Mouse (Mus musculus): Measurements from ENCODE around the gene Cfap57.
A peak's percentile ranks its signal among the peaks of the same experiment; 100 is the strongest.
"Not testable (repeated sequence)": the region's sequence is repeated elsewhere in the genome, so short reads cannot be mapped to it uniquely, and the experiment has no call there.

Cfap57 gene

DNA sequence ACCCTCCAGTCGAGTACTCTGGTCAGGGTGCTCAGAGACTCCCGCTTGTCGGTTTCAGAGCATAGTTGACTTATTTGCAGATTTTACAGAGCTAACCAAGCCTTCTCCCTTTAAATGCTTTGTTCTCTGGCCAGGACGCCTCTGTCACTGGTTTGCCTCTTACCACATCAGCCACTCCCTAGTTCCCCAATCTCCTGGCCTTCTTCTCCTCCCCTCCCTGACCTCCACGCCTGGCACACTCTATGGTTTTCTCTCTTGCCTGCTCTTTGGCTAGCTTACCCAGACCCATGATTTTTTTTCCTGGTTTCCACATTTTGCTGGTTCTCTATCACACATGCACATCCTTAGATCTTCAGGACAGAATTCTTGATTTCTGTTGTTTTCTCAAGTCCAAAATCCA, 102.4 kb downstream of the Cfap57 start:
- DNase-seq (ENCODE audit: low read depth) = no peak

GRCm38 (mm10) chr4:118517497-118518146, 103.0 kb downstream of the Cfap57 start:
- DNase-seq (ENCODE audit: low read depth) = no peak

DNA sequence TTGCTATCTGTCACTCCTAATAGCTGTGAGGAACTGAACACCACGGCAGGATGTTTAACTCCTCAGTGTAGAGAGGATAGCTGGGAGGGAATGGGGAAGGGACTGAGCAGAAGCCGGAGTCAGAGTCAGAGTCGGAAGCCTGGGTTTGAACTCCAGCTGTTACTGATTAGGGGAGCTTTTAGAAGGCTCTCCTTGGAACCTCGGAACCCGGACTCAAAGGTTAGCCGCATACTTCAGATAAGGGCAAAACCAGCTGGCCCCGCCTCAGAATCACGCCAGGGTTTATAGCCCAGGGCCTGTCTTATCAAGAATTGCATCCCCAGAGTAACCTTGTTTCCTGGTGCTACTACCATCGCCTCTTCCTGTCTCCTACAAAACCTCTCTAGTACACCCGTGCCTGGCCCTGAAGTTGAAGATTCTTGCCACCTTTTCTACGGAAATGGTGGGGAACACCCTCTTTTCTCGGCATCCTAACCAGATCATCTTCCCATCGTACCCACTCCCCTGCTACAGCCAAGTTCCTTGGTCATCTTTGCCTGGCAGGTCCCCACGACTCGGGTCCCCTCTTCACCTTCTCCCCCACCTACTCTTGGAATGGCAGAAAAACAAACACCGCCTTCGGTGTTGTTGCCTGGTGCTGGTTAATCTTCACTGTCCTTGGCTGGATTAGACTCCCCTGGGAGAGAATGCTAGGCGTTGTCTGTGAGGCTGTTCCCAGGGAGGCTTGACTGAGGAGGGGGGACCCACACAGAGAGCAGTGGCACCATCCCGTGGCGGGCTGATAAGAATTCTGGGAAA, 103.7 kb downstream of the Cfap57 start:
- peak; percentile 13 for DNase-seq (ENCODE audit: low read depth)

GRCm38 (mm10) chr4:118509050-118509449, 111.5 kb downstream of the Cfap57 start:
- no peak for DNase-seq (ENCODE audit: low read depth)

DNA sequence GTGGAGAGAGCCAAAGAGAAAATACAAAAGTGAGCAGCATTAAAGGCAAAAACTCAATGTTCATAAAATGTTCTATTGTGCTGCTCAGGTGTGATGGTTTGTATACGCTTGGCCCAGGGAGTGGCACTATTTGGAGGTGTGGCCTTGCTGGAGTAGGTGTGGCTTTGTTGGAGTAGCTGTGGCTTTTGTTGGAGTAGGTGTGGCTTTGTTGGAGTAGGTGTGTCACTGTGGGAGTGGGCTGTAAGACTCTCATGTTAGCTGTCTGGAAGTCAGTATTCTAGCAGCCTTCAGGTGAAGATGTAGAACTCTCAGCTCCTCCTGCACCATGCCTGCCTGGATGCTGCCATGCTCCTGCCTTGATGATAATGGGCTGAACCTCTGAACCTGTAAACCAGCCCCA, 113.4 kb downstream of the Cfap57 start:
- DNase-seq (ENCODE audit: low read depth) = not testable (repeated sequence)

DNA sequence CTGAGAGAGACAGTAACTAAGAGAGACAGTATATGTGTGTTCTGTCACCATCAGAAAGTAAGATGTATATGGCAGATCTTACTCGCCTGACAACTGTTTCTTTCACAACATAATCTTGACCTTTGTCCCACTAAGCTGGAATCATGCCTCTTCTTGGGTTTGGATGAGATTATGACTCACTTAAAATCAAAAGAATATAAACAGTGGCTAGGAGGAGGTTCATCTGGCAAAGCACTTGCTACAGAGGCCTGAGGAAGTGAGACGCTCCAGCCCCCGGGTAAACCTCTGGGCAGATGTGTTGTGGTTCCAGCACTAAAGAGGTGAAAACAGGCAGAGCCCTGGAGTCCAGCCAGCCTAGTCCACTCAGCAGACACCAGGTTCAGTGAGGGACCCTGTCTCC, 115.0 kb downstream of the Cfap57 start:
- peak; percentile 63 for DNase-seq (ENCODE audit: low read depth)
